Mouse (Mus musculus) layer of hippocampus, adult 8-10 months (tissue): ENCODE data around the gene Wdr81. TPM values are rescaled to one million over a fixed set of nuclear protein-coding genes. Genes with fewer than 3 reads are reported as not detected.

Source experiments
- DNase-seq, 2 experiments: peaks; one replicate each; pipeline ENCODE4 v3.0.0; 2022; ENCODE audit warnings: low spot score in 2 of 2
- total RNA-seq, 4 experiments: library from RNA; stranded (reverse); gene quantifications; 2 replicates each; pipeline ENCODE4 v1.2.4; 2022

Gene Wdr81
- total RNA-seq, 4 experiments from 2014 or later = 23.5 to 25.3 (median 24.3) TPM

- DNase-seq = no peak
These were observed 15.7 kb downstream of the Wdr81 start for GRCm38 (mm10) chr11:75438804-75439203.

GRCm38 (mm10) chr11:75438194-75438593, 16.3 kb downstream of the Wdr81 start:
- no peak for DNase-seq

GRCm38 (mm10) chr11:75434138-75434537, 20.4 kb downstream of the Wdr81 start:
- DNase-seq = no peak

- DNase-seq = peak; percentile 85 to 89
These were observed 23.2 kb downstream of the Wdr81 start for GRCm38 (mm10) chr11:75431307-75431706.

GRCm38 (mm10) chr11:75429019-75429705, 25.4 kb downstream of the Wdr81 start:
- DNase-seq = no peak

- no peak for DNase-seq
These were observed 30.1 kb downstream of the Wdr81 start for GRCm38 (mm10) chr11:75424459-75424858.

GRCm38 (mm10) chr11:75424033-75424432, 30.5 kb downstream of the Wdr81 start:
- no peak for DNase-seq

- DNase-seq = no peak
These were observed 31.4 kb downstream of the Wdr81 start for GRCm38 (mm10) chr11:75423091-75423490.

GRCm38 (mm10) chr11:75422013-75422792, 32.3 kb downstream of the Wdr81 start, which contains the start of gene Serpinf1:
Serpinf1 (minus strand) TSS chr11:75422701.
- DNase-seq = no peak

GRCm38 (mm10) chr11:75421375-75422012, 33.0 kb downstream of the Wdr81 start:
- DNase-seq = no peak

GRCm38 (mm10) chr11:75420810-75421374, 33.6 kb downstream of the Wdr81 start:
- no peak for DNase-seq

GRCm38 (mm10) chr11:75420037-75420436, 34.5 kb downstream of the Wdr81 start:
- no peak for DNase-seq

GRCm38 (mm10) chr11:75415994-75416393, 38.5 kb downstream of the Wdr81 start:
- no peak for DNase-seq

GRCm38 (mm10) chr11:75415096-75415495, 39.4 kb downstream of the Wdr81 start:
- no peak for DNase-seq

- DNase-seq = no peak
These were observed 43.9 kb downstream of the Wdr81 start for GRCm38 (mm10) chr11:75410591-75410990.

- DNase-seq = no peak
These were observed 44.6 kb downstream of the Wdr81 start for GRCm38 (mm10) chr11:75409679-75410575.

GRCm38 (mm10) chr11:75406865-75407264, 47.7 kb downstream of the Wdr81 start:
- no peak for DNase-seq

GRCm38 (mm10) chr11:75406104-75406503, 48.4 kb downstream of the Wdr81 start:
- DNase-seq = no peak

- DNase-seq = no peak
These were observed 49.7 kb downstream of the Wdr81 start for GRCm38 (mm10) chr11:75404801-75405200.

GRCm38 (mm10) chr11:75403301-75404052, 51.0 kb downstream of the Wdr81 start:
- DNase-seq = no peak
